ENCODE assay signal across 7 mouse cellular contexts in genomic region chr1:87214748-87215147, GRCm38 (mm10). TPM values are rescaled to one million over a fixed set of nuclear protein-coding genes. Genes with fewer than 3 reads are reported as not detected.
A peak's percentile ranks its signal among the peaks of the same experiment; 100 is the strongest.
DNase-seq lines count a peak whose midpoint lies in the region; ATAC-seq lines count a peak whose summit lies in the region.

No protein-coding gene starts in this region.

- peak overlapping the region; percentile 97 for H3K9ac ChIP-seq in lung, embryonic 16.5 days (ENCODE audit: low read length)
- H3K9ac ChIP-seq in neural tube, embryonic 12.5 days = peak overlapping the region; percentile 96

- no peak for DNase-seq in lung, postnatal 4 days
- DNase-seq in Muller cell, postnatal 12 days (ENCODE audit: inconsistent ontology term) = no peak
- no peak for DNase-seq in right cerebral cortex, adult 18-20 months

- peak overlapping the region; percentile 74 for H3K4me2 ChIP-seq in lung, embryonic 16.5 days (ENCODE audit: low read depth, low read length)
- peak overlapping the region; percentile 67 for H3K4me2 ChIP-seq in neural tube, embryonic 12.5 days (replicated peaks)

- H3K27ac ChIP-seq in lung, embryonic 16.5 days (ENCODE audit: low read length) = peak overlapping the region; percentile 99; the same call in 1 of the 2 replicates
- H3K27ac ChIP-seq in brown adipose tissue, adult 24 weeks (replicated peaks; ENCODE audit: low read depth, low read length) = no peak overlapping the region
- H3K27ac ChIP-seq in neural tube, embryonic 12.5 days = no peak overlapping the region

- peak overlapping the region; percentile 83 for H3K4me3 ChIP-seq in lung, embryonic 16.5 days (ENCODE audit: low read length)
- peak overlapping the region; percentile 80 for H3K4me3 ChIP-seq in brown adipose tissue, adult 24 weeks (ENCODE audit: insufficient read depth, low read depth, low read length)
- H3K4me3 ChIP-seq in neural tube, embryonic 12.5 days = peak overlapping the region; percentile 89

- WGBS in lung, embryonic 16.5 days = 5% methylated on average over 4 of the region's 4 CpGs
- 41% methylated on average over 4 of the region's 4 CpGs for whole genome bisulfite sequencing in neural tube, embryonic 12.5 days

- no peaks in the 10 kb centered on the region for H3K9me3 ChIP-seq in lung, embryonic 16.5 days (ENCODE audit: control insufficient read depth, low read length)
- no peaks in the 10 kb centered on the region for H3K9me3 ChIP-seq in neural tube, embryonic 12.5 days

- ATAC-seq in lung, embryonic 16.5 days (ENCODE audit: low read depth) = no peak
- ATAC-seq in inflammation-experienced regulatory T-cells, adult 6 months = peak; percentile 27
- no peak for ATAC-seq in neural tube, embryonic 12.5 days (ENCODE audit: low FRiP score, low read depth)

- peaks cover 14% of the 10 kb centered on the region for H3K4me1 ChIP-seq in lung, embryonic 16.5 days (replicated peaks; ENCODE audit: control insufficient read depth, insufficient read depth, low read length)
- H3K4me1 ChIP-seq in brown adipose tissue, adult 24 weeks (ENCODE audit: control insufficient read depth, insufficient read depth, insufficient read length, low read length) = peaks cover 14% of the 10 kb centered on the region; the same call in 1 of the 2 replicates
- peaks cover 25% of the 10 kb centered on the region for H3K4me1 ChIP-seq in neural tube, embryonic 12.5 days

- H3K27me3 ChIP-seq in lung, embryonic 16.5 days (ENCODE audit: control insufficient read depth, insufficient read depth, low read depth, low read length) = no peaks in the 10 kb centered on the region
- H3K27me3 ChIP-seq in neural tube, embryonic 12.5 days (replicated peaks) = no peaks in the 10 kb centered on the region

- peaks cover 2% of the 10 kb centered on the region; the same call in 1 of the 2 replicates for H3K36me3 ChIP-seq in lung, embryonic 16.5 days (ENCODE audit: control insufficient read depth, insufficient read depth, low read length)
- H3K36me3 ChIP-seq in neural tube, embryonic 12.5 days = peaks cover 5% of the 10 kb centered on the region

RNA-seq across cellular contexts. Expression of gene Eif4e2, which starts 1.0 kb away (rescaled TPM):
- 141 and 146 TPM in 2 replicates for polyA plus RNA-seq in lung, embryonic 16.5 days (2015; fragmentation: Nextera tagmentation; extraction: Ambion mirVana)
- polyA plus RNA-seq in brown adipose tissue, adult 24 weeks (2012; ENCODE audit: insufficient read depth, insufficient read length, missing spikeins) = 77.7 and 83.0 TPM in 2 replicates
- polyA plus RNA-seq in inflammation-experienced regulatory T-cells, adult 6 months (2017; shearing (Covaris generic)) = 100 to 1,000 TPM in 2 of 3 experiments, 10 to 100 TPM in 1; 95.8 to 185 (median 116) TPM
- polyA plus RNA-seq in neural tube, embryonic 12.5 days (2016; fragmentation: Nextera tagmentation; extraction: Ambion mirVana) = 138 and 150 TPM in 2 replicates

RNA-seq across cellular contexts. Expression of gene Chrng, which starts 10.3 kb away (rescaled TPM):
- 0.43 and 1.4 TPM in 2 replicates for polyA plus RNA-seq in lung, embryonic 16.5 days (2015; fragmentation: Nextera tagmentation; extraction: Ambion mirVana)
- not detected in 2 replicates for polyA plus RNA-seq in brown adipose tissue, adult 24 weeks (2012; ENCODE audit: insufficient read depth, insufficient read length, missing spikeins)
- polyA plus RNA-seq in inflammation-experienced regulatory T-cells, adult 6 months (2017; shearing (Covaris generic)) = under 1 TPM in 1 of 3 experiments, not detected in 2; 0.39 TPM
- 2.0 and 3.2 TPM in 2 replicates for polyA plus RNA-seq in neural tube, embryonic 12.5 days (2016; fragmentation: Nextera tagmentation; extraction: Ambion mirVana)

RNA-seq across cellular contexts. Expression of gene Chrnd, which starts 24.3 kb away (rescaled TPM):
- 0.26 and 0.48 TPM in 2 replicates for polyA plus RNA-seq in lung, embryonic 16.5 days (2015; fragmentation: Nextera tagmentation; extraction: Ambion mirVana)
- not detected in 2 replicates for polyA plus RNA-seq in brown adipose tissue, adult 24 weeks (2012; ENCODE audit: insufficient read depth, insufficient read length, missing spikeins)
- not detected for polyA plus RNA-seq in inflammation-experienced regulatory T-cells, adult 6 months (2017; shearing (Covaris generic))
- polyA plus RNA-seq in neural tube, embryonic 12.5 days (2016; fragmentation: Nextera tagmentation; extraction: Ambion mirVana) = 0.53 and 0.60 TPM in 2 replicates

RNA-seq across cellular contexts. Expression of gene Prss56, which starts 31.6 kb away (rescaled TPM):
- 0.09 TPM in 1 of 2 replicates, not detected in the other for polyA plus RNA-seq in lung, embryonic 16.5 days (2015; fragmentation: Nextera tagmentation; extraction: Ambion mirVana)
- polyA plus RNA-seq in brown adipose tissue, adult 24 weeks (2012; ENCODE audit: insufficient read depth, insufficient read length, missing spikeins) = not detected in 2 replicates
- polyA plus RNA-seq in inflammation-experienced regulatory T-cells, adult 6 months (2017; shearing (Covaris generic)) = not detected
- polyA plus RNA-seq in neural tube, embryonic 12.5 days (2016; fragmentation: Nextera tagmentation; extraction: Ambion mirVana) = 2.7 and 4.6 TPM in 2 replicates

RNA-seq across cellular contexts. Expression of gene Efhd1, which starts 49.4 kb away (rescaled TPM):
- polyA plus RNA-seq in lung, embryonic 16.5 days (2015; fragmentation: Nextera tagmentation; extraction: Ambion mirVana) = 0.31 and 0.65 TPM in 2 replicates
- polyA plus RNA-seq in brown adipose tissue, adult 24 weeks (2012; ENCODE audit: insufficient read depth, insufficient read length, missing spikeins) = 3.3 and 10.2 TPM in 2 replicates
- polyA plus RNA-seq in inflammation-experienced regulatory T-cells, adult 6 months (2017; shearing (Covaris generic)) = not detected
- 0.37 and 0.84 TPM in 2 replicates for polyA plus RNA-seq in neural tube, embryonic 12.5 days (2016; fragmentation: Nextera tagmentation; extraction: Ambion mirVana)
